Mouse (Mus musculus) bone marrow, adult 2 months (tissue): ENCODE measurements around the gene Creb3. TPM values are rescaled to one million over a fixed set of nuclear protein-coding genes. Genes with fewer than 3 reads are reported as not detected.
"Not testable (repeated sequence)": the region's sequence is repeated elsewhere in the genome, so short reads cannot be mapped to it uniquely, and the experiment has no call there.

Source experiments
- H3K27ac ChIP-seq: fragments of 200-500 bp; 2 replicates; pipeline ENCODE4 v1.5.1; 2012; ENCODE audit warnings: low read depth, mild to moderate bottlenecking, control low read depth, inconsistent platforms, low read length; ENCODE audit not compliant: control insufficient read depth, poor library complexity, insufficient read depth
- H3K4me1 ChIP-seq: fragments of 200-500 bp; 2 replicates; pipeline ENCODE4 v1.6.1; 2011; ENCODE audit warnings: low read length; ENCODE audit not compliant: control insufficient read depth, insufficient read depth
- H3K4me3 ChIP-seq: fragments of 200-500 bp; replicated peaks from 2 replicates; pipeline ENCODE3; 2011; ENCODE audit warnings: mild to moderate bottlenecking, low read depth, low read length, control low read depth; ENCODE audit not compliant: control insufficient read depth
- CTCF ChIP-seq: fragments of 200-500 bp; IDR thresholded peaks from 2 replicates; pipeline ENCODE4 v1.5.1; 2011; ENCODE audit warnings: low read length, control low read depth; ENCODE audit not compliant: control insufficient read depth, insufficient read depth
- POLR2A ChIP-seq: fragments of 200-500 bp; IDR thresholded peaks from 2 replicates; pipeline ENCODE4 v1.6.1; 2011; ENCODE audit warnings: low read depth, mild to moderate bottlenecking, control low read depth, low read length, borderline replicate concordance; ENCODE audit not compliant: control insufficient read depth
- whole genome bisulfite sequencing: fragments of 180-500 bp; shearing (Covaris S2); methylation state at CpG from one replicate; pipeline ENCODE4 v1.1.7; 2018; 5-methylcytosine and 5-hydroxymethylcytosine counted together
- polyA plus RNA-seq: library from polyadenylated mRNA; stranded (reverse); fragments of >200 nt; gene quantifications from 2 replicates; pipeline ENCODE4 v1.2.4, GENCODE M21; 2011; ENCODE audit warnings: low replicate concordance; ENCODE audit not compliant: missing spikeins, insufficient read depth, insufficient read length

The Creb3 gene
- polyA plus RNA-seq, 1 experiment: 20.9 TPM

GRCm38 (mm10) chr4:43584444-43585416 lies 22.6 kb downstream of the Creb3 start, which contains the start of gene Msmp:
Msmp (minus strand) TSS chr4:43584494.
- H3K4me3 ChIP-seq: no peak within 1 kb of the TSS
- 78% methylated on average over 12 of the region's 12 CpGs for whole genome bisulfite sequencing
- H3K27ac ChIP-seq: no peak within 1 kb of the TSS
- H3K4me1 ChIP-seq: no peaks in the 10 kb centered on the region; the same call in 1 of the 2 replicates
- TF ChIP-seq CTCF: no peak
- TF ChIP-seq POLR2A: no peak

GRCm38 (mm10) chr4:43585682-43586081 lies 23.6 kb downstream of the Creb3 start:
- TF ChIP-seq POLR2A (no peak), CTCF (no peak)
- 84% methylated on average over 10 of the region's 10 CpGs for WGBS
- no peaks in the 10 kb centered on the region for H3K4me1 ChIP-seq
- H3K4me3 ChIP-seq: no peak overlapping the region
- no peak overlapping the region for H3K27ac ChIP-seq

- 31% methylated on average over 8 of the region's 8 CpGs for WGBS
- Histone ChIP-seq H3K4me1 (no peaks in the 10 kb centered on the region), H3K4me3 (no peak overlapping the region), H3K27ac (no peak overlapping the region)
- no peak for TF ChIP-seq CTCF
- 0 out of 2 replicates have a peak, but pooled peaks have one; percentile 14 for TF ChIP-seq POLR2A
Measured at GRCm38 (mm10) chr4:43586411-43586810, 24.3 kb downstream of the Creb3 start.

- Histone ChIP-seq H3K4me3 (no peak overlapping the region), H3K27ac (no peak overlapping the region), H3K4me1 (no peaks in the 10 kb centered on the region)
- TF ChIP-seq POLR2A (no peak), CTCF (no peak)
- 26% methylated on average over 7 of the region's 7 CpGs for WGBS
Measured at GRCm38 (mm10) chr4:43587681-43588080, 25.5 kb downstream of the Creb3 start.

GRCm38 (mm10) chr4:43591543-43591942 lies 29.4 kb downstream of the Creb3 start:
- no peaks in the 10 kb centered on the region for H3K4me1 ChIP-seq
- WGBS: 19% methylated on average over 5 of the region's 5 CpGs

GRCm38 (mm10) chr4:43591961-43592360 lies 29.8 kb downstream of the Creb3 start:
- H3K4me3 ChIP-seq: no peak overlapping the region
- TF ChIP-seq POLR2A (no peak), CTCF (no peak)
- no peak overlapping the region for H3K27ac ChIP-seq
- WGBS: 66% methylated on average over 3 of the region's 3 CpGs
- no peaks in the 10 kb centered on the region for H3K4me1 ChIP-seq

More at GRCm38 (mm10) chr4:43591543-43591942, 29.4 kb downstream of the Creb3 start:
- TF ChIP-seq POLR2A (no peak), CTCF (no peak)
- Histone ChIP-seq H3K4me3 (no peak overlapping the region), H3K27ac (no peak overlapping the region)

- Histone ChIP-seq H3K4me1 (no peaks in the 10 kb centered on the region; the same call in 1 of the 2 replicates), H3K4me3 (no peak overlapping the region), H3K27ac (no peak overlapping the region)
- 36% methylated on average over 3 of the region's 3 CpGs for WGBS
- TF ChIP-seq POLR2A (no peak), CTCF (no peak)
Measured at GRCm38 (mm10) chr4:43593453-43593852, 31.3 kb downstream of the Creb3 start.

- H3K4me1 ChIP-seq, H3K4me3 ChIP-seq, H3K27ac ChIP-seq: not testable (repeated sequence)
- 68% methylated on average over 2 of the region's 2 CpGs for WGBS
Measured at GRCm38 (mm10) chr4:43596597-43596996, 34.5 kb downstream of the Creb3 start.

GRCm38 (mm10) chr4:43598200-43598599 lies 36.1 kb downstream of the Creb3 start:
- WGBS: 47% methylated on average over 4 of the region's 4 CpGs
- TF ChIP-seq POLR2A (no peak), CTCF (no peak)
- Histone ChIP-seq H3K4me1 (peaks cover 2% of the 10 kb centered on the region; the same call in 1 of the 2 replicates), H3K4me3 (no peak overlapping the region), H3K27ac (no peak overlapping the region)
